Mouse (Mus musculus): ENCODE results near the gene Cd36. TPM values are rescaled to one million over a fixed set of nuclear protein-coding genes. Genes with fewer than 3 reads are reported as not detected.

Gene Cd36
- total RNA-seq (2023), result 53.1 to 66.9 TPM (median 65.1 TPM) in 4 replicates

GRCm38 (mm10) chr5:17888598-17888997 lies at the start of gene Cd36:
Gene Cd36, minus strand, starts transcription at chr5:17888801.

Other genes with a start within 250 kb of the Cd36 start
- not detected in 4 replicates for gene Gnat3, start 73.7 kb upstream of the Cd36 start, total RNA-seq (2023)

Measured in B cell, adult 62 days (primary cell).